Mouse (Mus musculus) C2C12 (cell line): ENCODE data around the gene Trex1. TPM values are rescaled to one million over a fixed set of nuclear protein-coding genes. Genes with fewer than 3 reads are reported as not detected.

ENCODE experiments used
- H3K27me3 ChIP-seq: one replicate; pipeline ENCODE4 v1.6.1; 2011; ENCODE audit not compliant: control insufficient read depth, insufficient read depth, insufficient read length
- H3K36me3 ChIP-seq: one replicate; pipeline ENCODE4 v1.6.1; 2011; ENCODE audit not compliant: control insufficient read depth, insufficient read depth
- H3K4me3 ChIP-seq: one replicate; pipeline ENCODE4 v1.5.1; 2011; ENCODE audit warnings: mild to moderate bottlenecking, control low read depth; ENCODE audit not compliant: poor library complexity, insufficient read depth, severe bottlenecking
- H3K79me2 ChIP-seq: one replicate; pipeline ENCODE4 v1.6.1; 2011; ENCODE audit not compliant: control insufficient read depth, insufficient read depth
- H3K79me3 ChIP-seq: one replicate; pipeline ENCODE4 v1.6.1; 2011; ENCODE audit warnings: low read depth, control low read depth
- H3ac ChIP-seq: one replicate; pipeline ENCODE3; 2011; ENCODE audit warnings: low read depth; ENCODE audit not compliant: control insufficient read depth, insufficient read length
- CEBPB ChIP-seq: IDR thresholded peaks from one replicate; pipeline ENCODE4 v1.6.1; 2011; ENCODE audit warnings: low read depth, mild to moderate bottlenecking, control low read depth, moderate library complexity
- CTCF ChIP-seq: IDR thresholded peaks from one replicate; pipeline ENCODE4 v1.5.1; 2011; ENCODE audit not compliant: control insufficient read depth, insufficient read depth, insufficient read length
- FOSL1 ChIP-seq: IDR thresholded peaks from one replicate; pipeline ENCODE4 v1.8.0; 2011; ENCODE audit warnings: mild to moderate bottlenecking, low read length; ENCODE audit not compliant: poor library complexity, insufficient read depth, severe bottlenecking
- MAX ChIP-seq: IDR thresholded peaks from one replicate; pipeline ENCODE4 v1.6.1; 2011; ENCODE audit warnings: mild to moderate bottlenecking, control low read depth
- MYOD1 ChIP-seq: IDR thresholded peaks from one replicate; pipeline ENCODE4 v1.6.1; 2011; ENCODE audit warnings: low read depth; ENCODE audit not compliant: control insufficient read depth, insufficient read length
- MYOG ChIP-seq: IDR thresholded peaks from one replicate; pipeline ENCODE4 v1.6.1; 2011; ENCODE audit not compliant: control insufficient read depth, insufficient read length; ENCODE audit errors: extremely low read depth
- USF1 ChIP-seq: IDR thresholded peaks from one replicate; pipeline ENCODE4 v1.6.1; 2011; ENCODE audit warnings: low read depth, mild to moderate bottlenecking, control low read depth, moderate library complexity
- polyA plus RNA-seq: library from polyadenylated mRNA; unstranded; fragments of >200 nt; fragmentation: generic; extraction: Trizol; gene quantifications from one replicate; pipeline ENCODE4 v1.2.1, GENCODE M21; 2012; ENCODE audit warnings: missing spikeins

Trex1 gene
- polyA plus RNA-seq, 1 experiment, result 12.7 TPM

- no peak overlapping the region for H3ac ChIP-seq
- no peak overlapping the region for H3K4me3 ChIP-seq
- H3K79me3 ChIP-seq, result no peaks in the 10 kb centered on the region
- no peaks in the 10 kb centered on the region for H3K27me3 ChIP-seq
- peaks cover 5% of the 10 kb centered on the region for H3K36me3 ChIP-seq
- TF ChIP-seq MYOD1, result no peak
- TF ChIP-seq MAX, result no peak
- TF ChIP-seq CTCF, result no peak
- no peak for TF ChIP-seq USF1
- TF ChIP-seq FOSL1, result no peak
- no peaks in the 10 kb centered on the region for H3K79me2 ChIP-seq
Observed at GRCm38 (mm10) chr9:109032435-109032834, 27.1 kb downstream of the Trex1 start.

DNA sequence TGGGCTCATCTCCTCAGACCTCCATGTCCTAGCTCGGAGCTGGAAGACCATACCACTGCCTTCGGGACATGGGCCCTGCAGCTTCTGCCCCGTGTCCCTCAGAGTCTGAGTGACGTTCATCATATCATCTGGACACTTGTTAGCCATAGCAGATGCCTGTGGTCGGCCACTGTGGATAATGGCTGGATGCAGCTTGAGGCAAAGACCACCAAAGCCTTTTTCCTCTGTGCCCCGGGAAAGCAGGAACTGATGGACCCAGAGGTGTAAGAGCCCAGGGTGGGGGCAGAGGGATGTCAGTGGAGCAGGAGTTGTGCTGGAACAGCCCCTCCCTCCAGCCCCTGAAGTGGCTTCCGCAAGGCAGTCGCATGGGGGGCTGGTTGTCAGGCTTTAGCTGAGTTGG is 27.8 kb downstream of the Trex1 start:
- peaks cover 5% of the 10 kb centered on the region for H3K36me3 ChIP-seq
- no peaks in the 10 kb centered on the region for H3K79me2 ChIP-seq
- H3K27me3 ChIP-seq, result no peaks in the 10 kb centered on the region
- H3ac ChIP-seq, result no peak overlapping the region
- TF ChIP-seq MAX (no peak), USF1 (no peak), CTCF (no peak), FOSL1 (no peak), MYOD1 (no peak), MYOG (no peak), CEBPB (no peak)
- H3K79me3 ChIP-seq, result no peaks in the 10 kb centered on the region
- H3K4me3 ChIP-seq, result no peak overlapping the region

DNA sequence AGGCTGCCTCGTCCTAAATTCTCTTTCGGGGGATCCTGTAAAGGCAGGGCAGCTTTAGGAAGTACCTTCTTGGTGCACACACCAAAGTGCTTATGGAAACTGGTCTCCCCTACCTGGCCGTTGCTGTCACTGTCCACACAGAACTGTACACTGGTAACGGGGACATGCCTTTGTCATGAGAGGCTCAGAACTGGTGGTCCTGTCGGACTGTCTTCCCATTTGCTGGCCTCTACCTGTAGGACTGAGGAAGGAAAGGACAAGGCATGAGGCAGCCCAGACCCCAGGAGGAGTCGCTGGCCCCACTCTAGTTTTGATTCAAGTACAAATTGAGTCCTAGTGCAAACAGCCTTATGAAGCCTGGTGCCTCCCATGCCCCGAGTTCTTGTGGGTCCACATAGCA is 28.5 kb downstream of the Trex1 start:
- Histone ChIP-seq H3K4me3 (no peak overlapping the region), H3K79me3 (no peaks in the 10 kb centered on the region), H3K79me2 (no peaks in the 10 kb centered on the region), H3ac (no peak overlapping the region), H3K36me3 (peaks cover 5% of the 10 kb centered on the region), H3K27me3 (no peaks in the 10 kb centered on the region)
- TF ChIP-seq USF1 (no peak), MYOD1 (no peak), MAX (no peak), CEBPB (no peak), CTCF (no peak), MYOG (no peak), FOSL1 (no peak)

DNA sequence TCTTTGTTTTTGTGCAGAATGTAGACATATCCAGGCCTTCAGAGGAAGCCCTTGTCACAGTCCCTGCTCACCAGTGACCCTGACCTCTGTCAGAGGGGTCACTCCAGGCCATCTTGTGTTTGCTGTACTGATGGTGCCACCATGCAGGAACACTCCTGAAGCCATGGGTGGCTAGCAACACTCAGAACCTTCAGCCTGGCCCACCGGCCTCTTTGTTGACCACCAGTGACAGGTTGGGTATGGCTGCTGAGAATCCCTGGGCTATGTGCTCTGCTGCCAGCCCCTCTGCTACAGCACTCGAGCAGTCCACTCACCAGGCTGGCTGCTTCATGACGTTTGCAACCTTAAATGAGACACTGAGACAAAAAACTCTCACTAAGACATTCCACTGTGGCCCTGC is 29.2 kb downstream of the Trex1 start:
- peaks cover 5% of the 10 kb centered on the region for H3K36me3 ChIP-seq
- H3K79me2 ChIP-seq, result no peaks in the 10 kb centered on the region
- H3K4me3 ChIP-seq, result no peak overlapping the region
- no peaks in the 10 kb centered on the region for H3K27me3 ChIP-seq
- no peak overlapping the region for H3ac ChIP-seq
- H3K79me3 ChIP-seq, result no peaks in the 10 kb centered on the region
- TF ChIP-seq CEBPB, result no peak
- TF ChIP-seq CTCF, result no peak
- TF ChIP-seq MAX, result no peak
- no peak for TF ChIP-seq FOSL1
- TF ChIP-seq USF1, result no peak
- no peak for TF ChIP-seq MYOG
- TF ChIP-seq MYOD1, result no peak

DNA sequence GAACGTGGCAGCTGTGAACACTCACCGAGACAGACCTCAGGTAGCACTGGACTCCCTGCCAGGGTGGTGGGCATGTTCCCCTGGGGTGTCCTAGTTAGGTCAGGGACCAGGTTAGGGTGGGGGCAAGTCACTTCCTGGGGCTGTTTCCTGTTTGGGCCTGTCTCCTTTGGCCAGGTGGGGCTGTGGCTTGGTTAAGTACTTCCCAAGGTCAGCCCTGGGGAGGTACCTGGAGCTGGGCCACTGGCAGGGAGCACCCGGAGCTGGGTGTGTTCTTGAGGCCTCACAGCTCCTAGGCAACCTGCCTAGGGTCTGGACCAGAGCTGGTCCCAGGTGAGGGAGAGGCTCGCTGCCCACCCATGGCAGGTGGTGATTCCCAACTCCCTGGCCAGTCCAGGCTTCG is 30.6 kb downstream of the Trex1 start:
- TF ChIP-seq USF1 (no peak), MAX (no peak), MYOD1 (no peak), MYOG (no peak), CTCF (no peak), FOSL1 (no peak)
- H3K79me3 ChIP-seq, result no peaks in the 10 kb centered on the region
- no peaks in the 10 kb centered on the region for H3K79me2 ChIP-seq
- H3K36me3 ChIP-seq, result peaks cover 5% of the 10 kb centered on the region
- H3K27me3 ChIP-seq, result no peaks in the 10 kb centered on the region
- H3ac ChIP-seq, result no peak overlapping the region
- H3K4me3 ChIP-seq, result no peak overlapping the region

DNA sequence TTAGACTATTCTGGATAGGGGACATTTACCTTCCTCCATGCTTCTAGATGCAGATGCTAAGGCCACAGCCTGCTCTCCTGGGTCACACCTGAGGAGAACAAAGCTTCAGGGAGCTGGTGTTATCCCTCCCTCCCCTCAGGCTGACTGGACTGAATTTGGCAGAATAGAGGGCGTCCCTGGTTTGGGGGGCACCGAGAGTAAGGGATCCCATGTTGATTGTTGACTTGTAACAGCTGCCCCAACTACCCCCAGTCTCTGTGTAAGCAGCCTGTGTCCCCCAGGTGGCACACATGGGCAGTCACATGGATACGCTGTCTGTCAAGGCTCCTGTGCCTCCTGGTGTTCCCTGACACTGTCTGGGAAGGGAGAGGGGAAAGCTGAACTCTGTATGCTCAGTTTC is 31.1 kb downstream of the Trex1 start:
- H3K79me3 ChIP-seq, result no peaks in the 10 kb centered on the region
- no peak overlapping the region for H3K4me3 ChIP-seq
- TF ChIP-seq MYOG (no peak), FOSL1 (no peak), CTCF (no peak), MYOD1 (no peak), MAX (no peak), USF1 (no peak), CEBPB (no peak)
- no peaks in the 10 kb centered on the region for H3K79me2 ChIP-seq
- peaks cover 5% of the 10 kb centered on the region for H3K36me3 ChIP-seq
- no peak overlapping the region for H3ac ChIP-seq
- no peaks in the 10 kb centered on the region for H3K27me3 ChIP-seq
